Mouse (Mus musculus): ENCODE measurements around the gene Dhrs2. TPM values are rescaled to one million over a fixed set of nuclear protein-coding genes. Genes with fewer than 3 reads are reported as not detected.

Dhrs2 gene
- polyA plus RNA-seq, 1 experiment from 2014 or later, result not detected

- Histone ChIP-seq H3K36me3 (no peaks in the 10 kb centered on the region), H3K27me3 (replicated peaks) (no peaks in the 10 kb centered on the region), H3K4me2 (no peak overlapping the region), H3K9ac (no peak overlapping the region), H3K27ac (ENCODE audit: poor library complexity, severe bottlenecking) (no peak overlapping the region), H3K4me1 (replicated peaks) (no peaks in the 10 kb centered on the region), H3K9me3 (replicated peaks) (no peaks in the 10 kb centered on the region), H3K4me3 (no peak overlapping the region)
- no peak for ATAC-seq (ENCODE audit: insufficient number of reproducible peaks, low FRiP score)
- WGBS, result 78% methylated on average over 6 of the region's 6 CpGs
Measured at GRCm38 (mm10) chr14:55248284-55248683, 26.5 kb downstream of the Dhrs2 start.

GRCm38 (mm10) chr14:55253580-55253979 lies 31.8 kb downstream of the Dhrs2 start:
- 49% methylated on average over 4 of the region's 4 CpGs for WGBS
- Histone ChIP-seq H3K27ac (ENCODE audit: poor library complexity, severe bottlenecking) (no peak overlapping the region), H3K9ac (no peak overlapping the region), H3K4me3 (no peak overlapping the region), H3K36me3 (no peaks in the 10 kb centered on the region), H3K4me1 (replicated peaks) (no peaks in the 10 kb centered on the region), H3K27me3 (replicated peaks) (no peaks in the 10 kb centered on the region), H3K4me2 (no peak overlapping the region), H3K9me3 (replicated peaks) (no peaks in the 10 kb centered on the region)
- no peak for ATAC-seq (ENCODE audit: insufficient number of reproducible peaks, low FRiP score)

GRCm38 (mm10) chr14:55255443-55255842 lies 33.6 kb downstream of the Dhrs2 start:
- no peaks in the 10 kb centered on the region for H3K36me3 ChIP-seq

GRCm38 (mm10) chr14:55271158-55271557 lies 49.4 kb downstream of the Dhrs2 start:
- Histone ChIP-seq H3K36me3 (no peaks in the 10 kb centered on the region), H3K27ac (ENCODE audit: poor library complexity, severe bottlenecking) (no peak overlapping the region), H3K4me3 (no peak overlapping the region), H3K4me2 (no peak overlapping the region), H3K9ac (no peak overlapping the region), H3K9me3 (replicated peaks) (no peaks in the 10 kb centered on the region), H3K27me3 (replicated peaks) (no peaks in the 10 kb centered on the region), H3K4me1 (replicated peaks) (0 out of 2 replicates have a peak, but pooled peaks cover 3% of the 10 kb centered on the region)
- WGBS, result 40% methylated on average over 3 of the region's 3 CpGs
- no peak for ATAC-seq (ENCODE audit: insufficient number of reproducible peaks, low FRiP score)

More at GRCm38 (mm10) chr14:55255443-55255842, 33.6 kb downstream of the Dhrs2 start:
- 72% methylated on average over 6 of the region's 6 CpGs for WGBS
- no peaks in the 10 kb centered on the region for H3K4me1 ChIP-seq (replicated peaks)
- no peaks in the 10 kb centered on the region for H3K27me3 ChIP-seq (replicated peaks)
- H3K27ac ChIP-seq (ENCODE audit: poor library complexity, severe bottlenecking), result no peak overlapping the region
- H3K9ac ChIP-seq, result no peak overlapping the region
- H3K4me3 ChIP-seq, result no peak overlapping the region
- no peaks in the 10 kb centered on the region for H3K9me3 ChIP-seq (replicated peaks)
- ATAC-seq (ENCODE audit: insufficient number of reproducible peaks, low FRiP score), result no peak
- H3K4me2 ChIP-seq, result no peak overlapping the region

- ATAC-seq (ENCODE audit: insufficient number of reproducible peaks, low FRiP score), result no peak
Measured at GRCm38 (mm10) chr14:55273023-55273422, 51.2 kb downstream of the Dhrs2 start.

GRCm38 (mm10) chr14:55274810-55275209 lies 53.0 kb downstream of the Dhrs2 start:
- 83% methylated on average over 6 of the region's 6 CpGs for WGBS
- Histone ChIP-seq H3K9me3 (replicated peaks) (no peaks in the 10 kb centered on the region), H3K4me1 (replicated peaks) (0 out of 2 replicates have a peak, but pooled peaks cover 3% of the 10 kb centered on the region), H3K36me3 (no peaks in the 10 kb centered on the region), H3K4me3 (no peak overlapping the region), H3K9ac (no peak overlapping the region), H3K27me3 (replicated peaks) (no peaks in the 10 kb centered on the region), H3K4me2 (no peak overlapping the region), H3K27ac (ENCODE audit: poor library complexity, severe bottlenecking) (no peak overlapping the region)
- no peak for ATAC-seq (ENCODE audit: insufficient number of reproducible peaks, low FRiP score)

More at GRCm38 (mm10) chr14:55273023-55273422, 51.2 kb downstream of the Dhrs2 start:
- Histone ChIP-seq H3K4me1 (replicated peaks) (0 out of 2 replicates have a peak, but pooled peaks cover 3% of the 10 kb centered on the region), H3K36me3 (no peaks in the 10 kb centered on the region), H3K9me3 (replicated peaks) (no peaks in the 10 kb centered on the region), H3K27me3 (replicated peaks) (no peaks in the 10 kb centered on the region), H3K27ac (ENCODE audit: poor library complexity, severe bottlenecking) (no peak overlapping the region), H3K4me2 (no peak overlapping the region), H3K4me3 (no peak overlapping the region), H3K9ac (no peak overlapping the region)
- 47% methylated on average over 4 of the region's 4 CpGs for WGBS

- no peaks in the 10 kb centered on the region for H3K36me3 ChIP-seq
- H3K27me3 ChIP-seq (replicated peaks), result no peaks in the 10 kb centered on the region
- no peak overlapping the region for H3K4me3 ChIP-seq
- no peak for ATAC-seq (ENCODE audit: insufficient number of reproducible peaks, low FRiP score)
- no peak overlapping the region for H3K9ac ChIP-seq
- 73% methylated on average over 7 of the region's 7 CpGs for WGBS
- no peak overlapping the region for H3K27ac ChIP-seq (ENCODE audit: poor library complexity, severe bottlenecking)
- no peaks in the 10 kb centered on the region for H3K9me3 ChIP-seq (replicated peaks)
- H3K4me1 ChIP-seq (replicated peaks), result no peaks in the 10 kb centered on the region
- H3K4me2 ChIP-seq, result no peak overlapping the region
Measured at GRCm38 (mm10) chr14:55279322-55280069, 57.7 kb downstream of the Dhrs2 start.

Other genes with a start within 250 kb of the Dhrs2 start
- not detected in 2 replicates for gene Gm17428, start 245.1 kb upstream of the Dhrs2 start, polyA plus RNA-seq (2016; fragmentation: Nextera tagmentation; extraction: Ambion mirVana)
- gene Myh7, start 227.4 kb upstream of the Dhrs2 start, polyA plus RNA-seq (2016; fragmentation: Nextera tagmentation; extraction: Ambion mirVana), result 5,583 and 5,934 TPM in 2 replicates
- 55.7 and 60.8 TPM in 2 replicates for gene Ngdn, start 206.6 kb upstream of the Dhrs2 start, polyA plus RNA-seq (2016; fragmentation: Nextera tagmentation; extraction: Ambion mirVana)
- gene Zfhx2, start 129.7 kb upstream of the Dhrs2 start, polyA plus RNA-seq (2016; fragmentation: Nextera tagmentation; extraction: Ambion mirVana), result 4.4 and 4.5 TPM in 2 replicates
- gene Thtpa, start 127.2 kb upstream of the Dhrs2 start, polyA plus RNA-seq (2016; fragmentation: Nextera tagmentation; extraction: Ambion mirVana), result 14.3 and 14.8 TPM in 2 replicates
- gene Ap1g2, start 115.4 kb upstream of the Dhrs2 start, polyA plus RNA-seq (2016; fragmentation: Nextera tagmentation; extraction: Ambion mirVana), result 8.7 and 9.8 TPM in 2 replicates
- gene Jph4, start 105.1 kb upstream of the Dhrs2 start, polyA plus RNA-seq (2016; fragmentation: Nextera tagmentation; extraction: Ambion mirVana), result 0.09 and 0.18 TPM in 2 replicates

All from heart, embryonic 12.5 days (tissue).